Mouse (Mus musculus): ENCODE results near the gene Olfr1360. TPM values are rescaled to one million over a fixed set of nuclear protein-coding genes. Genes with fewer than 3 reads are reported as not detected.
"Not testable (repeated sequence)": the region's sequence is repeated elsewhere in the genome, so short reads cannot be mapped to it uniquely, and the experiment has no call there.

Olfr1360 gene
- not detected for total RNA-seq (2021)
- long read RNA-seq, experiment 1: 0 reads
- long read RNA-seq, experiment 2: 0 reads

GRCm38 (mm10) chr13:21677305-21677704 lies at the start of gene Olfr1360:
Gene Olfr1360 (minus strand): TSS chr13:21677405.
- intact Hi-C loops (cut with DNase I): no loop called here
- no peak for TF ChIP-seq CTCF (IDR thresholded peaks at IDR 0.05)
- H3K4me3 ChIP-seq: no peak within 1 kb of the TSS
- H3K27ac ChIP-seq: no peak within 1 kb of the TSS
- DNase-seq (ENCODE audit: extremely low spot score in 1 of 2, low spot score in 2 of 2): no peak

GRCm38 (mm10) chr13:21722993-21723836 lies 46.0 kb upstream of the Olfr1360 start:
- no peak; the same call in 1 of the 2 replicates for TF ChIP-seq CTCF (IDR thresholded peaks at IDR 0.05)
- DNase-seq (ENCODE audit: extremely low spot score in 1 of 2, low spot score in 2 of 2): no peak
- H3K4me3 ChIP-seq: no peak overlapping the region
- intact Hi-C loops (cut with DNase I): loop anchor here (2.0 kb wide), 1 partner anchor 56 kb away; no protein-coding TSS in a partner anchor
- H3K27ac ChIP-seq: no peak overlapping the region

GRCm38 (mm10) chr13:21722373-21722925 lies 45.2 kb upstream of the Olfr1360 start:
- TF ChIP-seq CTCF (IDR thresholded peaks at IDR 0.05): no peak
- DNase-seq (ENCODE audit: extremely low spot score in 1 of 2, low spot score in 2 of 2): no peak
- H3K27ac ChIP-seq: no peak overlapping the region
- peak overlapping the region; percentile 46 for H3K4me3 ChIP-seq
- intact Hi-C loops (cut with DNase I): loop anchor here (2.0 kb wide), 1 partner anchor 56 kb away; no protein-coding TSS in a partner anchor

GRCm38 (mm10) chr13:21721757-21722372 lies 44.7 kb upstream of the Olfr1360 start, which contains the start of gene Hist1h2bm:
Gene Hist1h2bm (plus strand): TSS chr13:21722044.
- DNase-seq (ENCODE audit: extremely low spot score in 1 of 2, low spot score in 2 of 2): peak; percentile 56 to 62
- H3K27ac ChIP-seq: not testable (repeated sequence)
- intact Hi-C loops (cut with DNase I): loop anchor here (2.0 kb wide), 1 partner anchor 57 kb away; no protein-coding TSS in a partner anchor
- peak within 1 kb of the TSS; percentile 46 for H3K4me3 ChIP-seq

- H3K4me3 ChIP-seq: peak overlapping the region; percentile 46
- H3K27ac ChIP-seq; intact Hi-C loops (cut with DNase I); DNase-seq (ENCODE audit: extremely low spot score in 1 of 2, low spot score in 2 of 2): not testable (repeated sequence)
Observed at GRCm38 (mm10) chr13:21721107-21721756, 44.0 kb upstream of the Olfr1360 start.

DNA sequence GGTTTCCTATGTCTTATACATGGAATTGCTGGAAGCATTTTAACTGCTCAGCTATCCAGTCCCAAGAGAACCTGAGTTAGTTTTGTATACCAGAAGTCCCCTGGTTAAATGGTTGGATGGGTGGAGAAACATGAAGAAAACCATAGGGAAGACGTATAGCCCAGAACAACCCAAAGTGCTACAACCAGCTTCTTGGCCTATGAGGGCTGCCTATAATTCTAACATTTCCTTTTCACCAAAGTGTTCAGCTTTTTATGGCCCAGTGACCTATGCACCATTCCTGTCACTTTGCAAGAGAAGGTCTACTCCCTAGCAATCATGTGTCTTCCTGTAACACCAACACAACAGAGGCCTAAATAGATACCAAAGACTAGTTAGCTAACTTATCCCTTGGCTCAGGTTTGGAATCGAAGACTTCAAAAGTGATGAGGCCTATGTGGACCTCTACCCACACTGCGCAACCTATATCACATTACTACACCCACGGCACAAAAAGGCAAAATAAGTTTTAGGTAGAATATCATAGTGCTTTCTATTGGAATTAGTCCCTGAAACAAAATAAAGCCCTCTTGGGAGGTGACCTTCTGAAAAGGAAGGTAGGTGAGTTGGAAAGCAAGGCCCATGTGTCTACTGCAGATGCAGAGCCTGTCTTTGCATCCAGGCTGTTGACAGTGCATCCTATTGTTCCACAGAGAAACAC lies 41.3 kb upstream of the Olfr1360 start:
- intact Hi-C loops (cut with DNase I): loop anchor here (1.0 to 10.0 kb wide), 4 partner anchors 16 to 1964 kb away; partner anchors contain the start of genes Hist1h2ac, Hist1h2bc and Hist1h4d
- DNase-seq (ENCODE audit: extremely low spot score in 1 of 2, low spot score in 2 of 2): no peak
- Histone ChIP-seq H3K27ac (no peak overlapping the region), H3K4me3 (peak overlapping the region; percentile 38; the same call in 1 of the 2 replicates)
- TF ChIP-seq CTCF (IDR thresholded peaks at IDR 0.05): no peak

DNA sequence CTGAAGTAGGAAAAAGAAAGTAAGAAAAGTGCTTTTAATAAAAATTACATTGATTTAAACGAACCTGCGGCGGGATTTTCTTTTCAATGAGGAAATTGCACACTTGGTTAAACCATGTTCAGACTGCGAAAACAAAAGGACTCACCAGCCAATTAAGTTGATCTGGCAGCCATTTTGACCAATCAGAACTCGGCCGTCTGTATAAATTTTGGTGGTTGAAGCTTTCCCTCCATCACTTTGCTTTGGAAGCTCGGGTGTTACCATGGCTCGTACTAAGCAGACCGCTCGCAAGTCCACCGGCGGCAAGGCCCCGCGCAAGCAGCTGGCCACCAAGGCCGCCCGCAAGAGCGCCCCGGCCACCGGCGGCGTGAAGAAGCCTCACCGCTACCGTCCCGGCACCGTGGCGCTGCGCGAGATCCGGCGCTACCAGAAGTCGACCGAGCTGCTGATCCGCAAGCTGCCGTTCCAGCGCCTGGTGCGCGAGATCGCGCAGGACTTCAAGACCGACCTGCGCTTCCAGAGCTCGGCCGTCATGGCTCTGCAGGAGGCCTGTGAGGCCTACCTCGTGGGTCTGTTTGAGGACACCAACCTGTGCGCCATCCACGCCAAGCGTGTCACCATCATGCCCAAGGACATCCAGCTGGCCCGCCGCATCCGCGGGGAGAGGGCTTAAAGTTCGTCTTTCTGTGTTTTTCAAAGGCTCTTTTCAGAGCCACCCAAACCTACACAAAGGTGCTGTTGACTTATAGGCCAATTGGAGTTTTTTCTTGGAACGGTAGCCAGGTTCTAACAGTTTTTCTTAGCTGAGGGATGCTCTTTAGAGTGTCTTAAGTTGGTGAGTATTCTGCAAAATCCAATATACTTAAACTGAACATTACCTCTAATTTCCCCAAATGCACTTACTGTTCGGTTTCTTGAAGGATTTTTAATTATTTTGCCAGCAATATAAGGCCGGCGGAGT lies 40.5 kb upstream of the Olfr1360 start, which contains the start of gene Hist1h3h:
Gene Hist1h3h, plus strand, starts transcription at position 263 of the 961 bp plus-strand sequence.
- peak; percentile 86 to 89 for DNase-seq (ENCODE audit: extremely low spot score in 1 of 2, low spot score in 2 of 2)
- Histone ChIP-seq H3K4me3 (peak within 1 kb of the TSS; percentile 48), H3K27ac (peak within 1 kb of the TSS; percentile 83)
- intact Hi-C loops (cut with DNase I): loop anchor here (1.0 to 10.0 kb wide), 6 partner anchors 17 to 1965 kb away; partner anchors contain the start of genes Hist1h2ac, Hist1h2an, Hist1h2bc and Hist1h2bp

- Histone ChIP-seq H3K27ac (peak overlapping the region; percentile 83), H3K4me3 (peak overlapping the region; percentile 48)
- intact Hi-C loops (cut with DNase I): loop anchor here (1.0 to 10.0 kb wide), 6 partner anchors 34 to 1966 kb away; partner anchors contain the start of genes Hist1h2ac, Hist1h2an, Hist1h2bc and Hist1h2bp
- not testable (repeated sequence) for DNase-seq (ENCODE audit: extremely low spot score in 1 of 2, low spot score in 2 of 2)
Observed at GRCm38 (mm10) chr13:21716540-21717391, 39.6 kb upstream of the Olfr1360 start.

DNA sequence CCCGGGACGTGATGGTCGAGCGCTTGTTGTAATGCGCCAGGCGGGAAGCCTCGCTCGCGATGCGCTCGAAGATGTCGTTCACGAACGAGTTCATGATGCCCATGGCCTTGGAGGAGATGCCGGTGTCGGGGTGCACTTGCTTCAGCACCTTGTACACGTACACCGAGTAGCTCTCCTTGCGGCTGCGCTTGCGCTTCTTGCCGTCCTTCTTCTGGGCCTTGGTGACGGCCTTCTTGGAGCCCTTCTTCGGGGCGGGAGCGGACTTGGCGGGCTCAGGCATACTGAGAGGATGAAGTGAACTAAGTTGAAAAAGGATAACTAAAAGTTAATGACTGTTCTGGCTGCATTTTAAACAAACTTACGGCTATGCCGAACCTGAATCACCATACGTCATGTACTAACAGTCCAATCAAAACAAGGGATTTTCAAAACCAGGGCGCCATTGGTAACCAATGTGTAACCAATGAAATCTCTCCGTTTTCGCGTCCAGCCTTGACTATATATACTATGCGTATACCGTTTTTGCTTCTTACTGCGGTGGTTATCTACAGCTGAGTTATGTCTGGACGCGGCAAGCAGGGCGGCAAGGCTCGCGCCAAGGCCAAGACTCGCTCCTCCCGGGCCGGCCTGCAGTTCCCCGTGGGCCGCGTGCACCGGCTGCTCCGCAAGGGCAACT lies 38.8 kb upstream of the Olfr1360 start, which contains the start of the genes Hist1h2bl and Hist1h2ai:
Gene Hist1h2bl, minus strand, starts transcription at position 280 of the 676 bp plus-strand sequence.
Gene Hist1h2ai, plus strand, starts transcription at position 559 of the 676 bp plus-strand sequence.
- peak within 1 kb of the TSS; percentile 83 for H3K27ac ChIP-seq
- H3K4me3 ChIP-seq: peak within 1 kb of the TSS; percentile 48
- DNase-seq (ENCODE audit: extremely low spot score in 1 of 2, low spot score in 2 of 2): peak; percentile 74 to 84
- intact Hi-C loops (cut with DNase I): loop anchor here (1.0 to 10.0 kb wide), 5 partner anchors 34 to 1966 kb away; partner anchors contain the start of genes Hist1h2ac, Hist1h2an, Hist1h2bc and Hist1h2bp

Measured in left cerebral cortex, adult 2 months (tissue).